Comparison of ENCODE assay signal across 24 mouse cellular contexts in genomic region chr1:127275572-127276324, GRCm38 (mm10).
DNase-seq lines count a peak whose midpoint lies in the region; ATAC-seq and TF ChIP-seq lines count a peak whose summit lies in the region.
"Had no signal": no experiment of that assay in that cellular context is flagged by ENCODE, and none has a peak within 500 bp of the region (broad histone marks: within the 10 kb centered on the region; RNA-seq: fewer than 3 reads in every experiment).

No protein-coding gene starts in this region.

- H3K9ac ChIP-seq in kidney, embryonic 15.5 days = no peak overlapping the region
- H3K9ac ChIP-seq in intestine, embryonic 16.5 days (ENCODE audit: low read depth, low read length) = no peak overlapping the region
- no peak overlapping the region for H3K9ac ChIP-seq in stomach, postnatal 0 days (ENCODE audit: low read length)
- H3K9ac ChIP-seq: forebrain, postnatal 0 days; heart, embryonic 12.5 days; heart, embryonic 15.5 days; hindbrain, embryonic 14.5 days had no signal

- no peak overlapping the region for H3K4me2 ChIP-seq in kidney, embryonic 15.5 days
- no peak overlapping the region for H3K4me2 ChIP-seq in intestine, embryonic 16.5 days (ENCODE audit: low read depth, low read length)
- H3K4me2 ChIP-seq in stomach, postnatal 0 days (replicated peaks; ENCODE audit: low read depth) = no peak overlapping the region
- H3K4me2 ChIP-seq: heart, embryonic 12.5 days; heart, embryonic 15.5 days; hindbrain, embryonic 14.5 days had no signal

- H3K36me3 ChIP-seq in kidney, adult 2 months (ENCODE audit: control insufficient read depth, insufficient read depth, low read length) = no peaks in the 10 kb centered on the region; the same call in 1 of the 2 replicates
- H3K36me3 ChIP-seq in kidney, embryonic 15.5 days = 0 out of 2 replicates have a peak, but pooled peaks cover 6% of the 10 kb centered on the region
- no peaks in the 10 kb centered on the region for H3K36me3 ChIP-seq in intestine, embryonic 16.5 days (ENCODE audit: control insufficient read depth, insufficient read depth, low read length)
- H3K36me3 ChIP-seq in small intestine, adult 2 months (ENCODE audit: control insufficient read depth, insufficient read depth, low read length) = peaks cover 5% of the 10 kb centered on the region; the same call in 1 of the 2 replicates
- H3K36me3 ChIP-seq in stomach, postnatal 0 days (ENCODE audit: control insufficient read depth, insufficient read depth, low read length) = no peaks in the 10 kb centered on the region
- peaks cover 8% of the 10 kb centered on the region; the same call in 1 of the 2 replicates for H3K36me3 ChIP-seq in hindbrain, embryonic 10.5 days
- H3K36me3 ChIP-seq: heart, embryonic 12.5 days; heart, embryonic 15.5 days had no signal

- TF ChIP-seq POLR2A in kidney, adult 2 months (IDR thresholded peaks at IDR 0.05; ENCODE audit: low read depth, low read length) = no peak
- no peak for TF ChIP-seq POLR2A in small intestine, adult 2 months (IDR thresholded peaks at IDR 0.05; ENCODE audit: low read depth, low read length)

- H3K9me3 ChIP-seq in kidney, embryonic 15.5 days (replicated peaks) = no peaks in the 10 kb centered on the region
- no peaks in the 10 kb centered on the region for H3K9me3 ChIP-seq in intestine, embryonic 16.5 days (ENCODE audit: control insufficient read depth, low read length)
- H3K9me3 ChIP-seq in stomach, postnatal 0 days (ENCODE audit: control insufficient read depth, low read length) = no peaks in the 10 kb centered on the region
- no peaks in the 10 kb centered on the region for H3K9me3 ChIP-seq in hindbrain, embryonic 10.5 days
- H3K9me3 ChIP-seq: heart, embryonic 12.5 days; heart, embryonic 15.5 days had no signal

- no peak for TF ChIP-seq EP300 in stomach, postnatal 0 days (optimal IDR thresholded peaks at IDR 0.05)

- H3K27me3 ChIP-seq in kidney, adult 2 months (replicated peaks; ENCODE audit: control insufficient read depth, insufficient read depth, low read length) = no peaks in the 10 kb centered on the region
- H3K27me3 ChIP-seq in kidney, embryonic 15.5 days = no peaks in the 10 kb centered on the region
- H3K27me3 ChIP-seq in intestine, embryonic 16.5 days (replicated peaks; ENCODE audit: control insufficient read depth, insufficient read depth, low read length) = no peaks in the 10 kb centered on the region
- no peaks in the 10 kb centered on the region for H3K27me3 ChIP-seq in small intestine, adult 2 months (ENCODE audit: control insufficient read depth, insufficient read depth, low read length)
- no peaks in the 10 kb centered on the region for H3K27me3 ChIP-seq in stomach, postnatal 0 days (ENCODE audit: control insufficient read depth, insufficient read depth, low read length)
- no peaks in the 10 kb centered on the region for H3K27me3 ChIP-seq in hindbrain, embryonic 10.5 days (ENCODE audit: insufficient read depth, poor library complexity, severe bottlenecking)
- H3K27me3 ChIP-seq: heart, embryonic 12.5 days; heart, embryonic 15.5 days had no signal

- peak; percentile 42 for DNase-seq in kidney, adult 2 months
- no peak for DNase-seq in stomach, postnatal 0 days (ENCODE audit: low spot score)
- DNase-seq in urinary bladder, postnatal 10 days (ENCODE audit: low spot score) = no peak
- no peak for DNase-seq in hindbrain, embryonic 10.5 days (ENCODE audit: low spot score)
- DNase-seq: adrenal gland, adult 8-10 months; adrenal gland, postnatal 25 days; cerebellum, adult 11-12 months; cerebellum, adult 8-10 months; cerebellum, postnatal 10 days; forebrain, postnatal 0 days; gastrocnemius, adult 2 months; gastrocnemius, postnatal 14 days; heart, adult 11 months; heart, postnatal 10 days; heart, postnatal 36 days had no signal

- ATAC-seq in kidney, embryonic 15.5 days (replicated peaks; ENCODE audit: low FRiP score) = no peak
- ATAC-seq in intestine, embryonic 16.5 days = peak; percentile 97
- peak; percentile 71 for ATAC-seq in stomach, postnatal 0 days (ENCODE audit: low FRiP score, low TSS enrichment)
- ATAC-seq in erythroid progenitor cell, adult 5-6 weeks (replicated peaks; ENCODE audit: low FRiP score, poor library complexity, severe bottlenecking) = no peak
- ATAC-seq: activated CD4-positive, CD25-positive, alpha-beta regulatory T cell, adult 4 months; forebrain, embryonic 14.5 days; forebrain, postnatal 0 days had no signal

- H3K4me1 ChIP-seq in kidney, adult 2 months (ENCODE audit: control insufficient read depth, insufficient read depth, low read length) = peaks cover 9% of the 10 kb centered on the region; the same call in 1 of the 2 replicates
- no peaks in the 10 kb centered on the region for H3K4me1 ChIP-seq in kidney, embryonic 15.5 days
- peaks cover 17% of the 10 kb centered on the region for H3K4me1 ChIP-seq in intestine, embryonic 16.5 days (ENCODE audit: control insufficient read depth, insufficient read depth, low read length)
- peaks cover 19% of the 10 kb centered on the region for H3K4me1 ChIP-seq in small intestine, adult 2 months (ENCODE audit: control insufficient read depth, insufficient read depth, insufficient read length, low read length)
- no peaks in the 10 kb centered on the region for H3K4me1 ChIP-seq in stomach, postnatal 0 days (replicated peaks; ENCODE audit: control insufficient read depth, insufficient read depth)
- H3K4me1 ChIP-seq in hindbrain, embryonic 10.5 days (replicated peaks) = no peaks in the 10 kb centered on the region; the same call in 1 of the 2 replicates

- H3K27ac ChIP-seq in kidney, adult 2 months (ENCODE audit: insufficient read depth, low read depth, low read length) = no peak overlapping the region
- no peak overlapping the region for H3K27ac ChIP-seq in kidney, embryonic 15.5 days
- peak overlapping the region; percentile 83 for H3K27ac ChIP-seq in intestine, embryonic 16.5 days (ENCODE audit: low read length)
- H3K27ac ChIP-seq in small intestine, adult 2 months (ENCODE audit: insufficient read depth, low read depth, low read length) = peak overlapping the region; percentile 70
- H3K27ac ChIP-seq in stomach, postnatal 0 days (replicated peaks) = no peak overlapping the region
- H3K27ac ChIP-seq in hindbrain, embryonic 10.5 days = no peak overlapping the region
- H3K27ac ChIP-seq: gastrocnemius, adult 2 months; heart, embryonic 15.5 days; hindbrain, embryonic 14.5 days had no signal

- WGBS in kidney, adult 2 months = 90% methylated on average over 3 of the region's 3 CpGs
- 92% methylated on average over 3 of the region's 3 CpGs for WGBS in kidney, embryonic 15.5 days
- 68% methylated on average over 3 of the region's 3 CpGs for WGBS in intestine, embryonic 16.5 days
- WGBS in small intestine, adult 2 months = 29% methylated on average over 3 of the region's 3 CpGs
- WGBS in stomach, postnatal 0 days = 82% methylated on average over 3 of the region's 3 CpGs
- 93% methylated on average over 3 of the region's 3 CpGs for WGBS in hindbrain, embryonic 10.5 days

- no peak for TF ChIP-seq CTCF in kidney, adult 2 months (conservative IDR thresholded peaks at IDR 0.05; ENCODE audit: insufficient read depth, insufficient read length, low read depth, low read length)
- TF ChIP-seq CTCF in small intestine, adult 2 months (IDR thresholded peaks at IDR 0.05; ENCODE audit: extremely low read depth, insufficient read length, insufficient replicate concordance, low read depth, low read length) = no peak
- no peak for TF ChIP-seq CTCF in stomach, postnatal 0 days (IDR thresholded peaks at IDR 0.05; ENCODE audit: low read depth)

- no peak overlapping the region for H3K4me3 ChIP-seq in kidney, adult 2 months (ENCODE audit: insufficient read depth, low read depth, low read length)
- H3K4me3 ChIP-seq in kidney, embryonic 15.5 days (replicated peaks) = no peak overlapping the region
- H3K4me3 ChIP-seq in intestine, embryonic 16.5 days (ENCODE audit: low read length) = no peak overlapping the region
- H3K4me3 ChIP-seq in small intestine, adult 2 months (ENCODE audit: low read depth, low read length) = no peak overlapping the region
- H3K4me3 ChIP-seq in stomach, postnatal 0 days (ENCODE audit: low read depth, low read length) = no peak overlapping the region
- H3K4me3 ChIP-seq in hindbrain, embryonic 10.5 days = no peak overlapping the region
- H3K4me3 ChIP-seq: gastrocnemius, adult 2 months; heart, embryonic 12.5 days; heart, embryonic 15.5 days had no signal

Comparison
In these comparisons a context has a peak if more than half of its experiments do, and no peak if none do; other contexts are left out.
1. H3K27ac ChIP-seq: peak in intestine, embryonic 16.5 days (single experiment) and small intestine, adult 2 months (single experiment); none in kidney, adult 2 months (single experiment), kidney, embryonic 15.5 days (single experiment), stomach, postnatal 0 days (single experiment) and hindbrain, embryonic 10.5 days (single experiment).
2. ATAC-seq: peak in intestine, embryonic 16.5 days (single experiment) and stomach, postnatal 0 days (single experiment); none in kidney, embryonic 15.5 days (single experiment) and erythroid progenitor cell, adult 5-6 weeks (single experiment).